Mouse (Mus musculus): ENCODE results near the gene Ptcd2. TPM values are rescaled to one million over a fixed set of nuclear protein-coding genes. Genes with fewer than 3 reads are reported as not detected.
A peak's percentile ranks its signal among the peaks of the same experiment; 100 is the strongest.

Ptcd2 gene
- polyA plus RNA-seq (2015; fragmentation: Nextera tagmentation; extraction: Ambion mirVana): 54.9 and 56.0 TPM in 2 replicates

- ATAC-seq: peak; percentile 98
- Histone ChIP-seq H3K9ac (ENCODE audit: low read depth, low read length) (peak within 1 kb of the TSS; percentile 82), H3K4me3 (ENCODE audit: low read depth, low read length) (peak within 1 kb of the TSS; percentile 61), H3K27ac (ENCODE audit: low read length) (peak within 1 kb of the TSS; percentile 86), H3K27me3 (ENCODE audit: control insufficient read depth, insufficient read depth, low read depth, low read length) (no peaks in the 10 kb centered on the region), H3K4me1 (ENCODE audit: control insufficient read depth, insufficient read depth, low read length) (peaks cover 13% of the 10 kb centered on the region), H3K9me3 (replicated peaks; ENCODE audit: control insufficient read depth, low read length, poor library complexity, severe bottlenecking) (no peaks in the 10 kb centered on the region), H3K36me3 (ENCODE audit: control insufficient read depth, insufficient read depth, low read length) (peaks cover 25% of the 10 kb centered on the region), H3K4me2 (ENCODE audit: low read length) (peak within 1 kb of the TSS; percentile 67)
- 3% methylated on average over 39 of the region's 39 CpGs for WGBS
Observed at GRCm38 (mm10) chr13:99344599-99345575, at the start of gene Ptcd2, which contains the start of gene Mrps27. TSS of gene Ptcd2 (minus strand) at chr13:99344705. TSS of gene Mrps27 (plus strand) at chr13:99344786.

GRCm38 (mm10) chr13:99393128-99393527 lies 48.6 kb upstream of the Ptcd2 start:
- Histone ChIP-seq H3K4me2 (ENCODE audit: low read length) (no peak overlapping the region), H3K27ac (ENCODE audit: low read length) (no peak overlapping the region), H3K27me3 (ENCODE audit: control insufficient read depth, insufficient read depth, low read depth, low read length) (no peaks in the 10 kb centered on the region), H3K36me3 (ENCODE audit: control insufficient read depth, insufficient read depth, low read length) (no peaks in the 10 kb centered on the region), H3K4me3 (ENCODE audit: low read depth, low read length) (no peak overlapping the region), H3K9me3 (replicated peaks; ENCODE audit: control insufficient read depth, low read length, poor library complexity, severe bottlenecking) (no peaks in the 10 kb centered on the region), H3K4me1 (ENCODE audit: control insufficient read depth, insufficient read depth, low read length) (peaks cover 19% of the 10 kb centered on the region), H3K9ac (ENCODE audit: low read depth, low read length) (no peak overlapping the region)
- 89% methylated on average over 3 of the region's 3 CpGs for WGBS
- ATAC-seq: no peak

- Histone ChIP-seq H3K9me3 (replicated peaks; ENCODE audit: control insufficient read depth, low read length, poor library complexity, severe bottlenecking) (no peaks in the 10 kb centered on the region), H3K4me3 (ENCODE audit: low read depth, low read length) (no peak overlapping the region), H3K9ac (ENCODE audit: low read depth, low read length) (no peak overlapping the region), H3K27me3 (ENCODE audit: control insufficient read depth, insufficient read depth, low read depth, low read length) (no peaks in the 10 kb centered on the region), H3K4me1 (ENCODE audit: control insufficient read depth, insufficient read depth, low read length) (peaks cover 14% of the 10 kb centered on the region), H3K4me2 (ENCODE audit: low read length) (no peak overlapping the region), H3K36me3 (ENCODE audit: control insufficient read depth, insufficient read depth, low read length) (no peaks in the 10 kb centered on the region), H3K27ac (ENCODE audit: low read length) (no peak overlapping the region)
- 44% methylated on average over 3 of the region's 3 CpGs for WGBS
- ATAC-seq: no peak
Observed at GRCm38 (mm10) chr13:99391417-99391816, 46.9 kb upstream of the Ptcd2 start.

GRCm38 (mm10) chr13:99387901-99388811 lies 43.7 kb upstream of the Ptcd2 start:
- ATAC-seq: no peak

GRCm38 (mm10) chr13:99386341-99386740 lies 41.8 kb upstream of the Ptcd2 start:
- no peak overlapping the region for H3K4me2 ChIP-seq (ENCODE audit: low read length)
- WGBS: 78% methylated on average over 7 of the region's 7 CpGs
- H3K36me3 ChIP-seq (ENCODE audit: control insufficient read depth, insufficient read depth, low read length): no peaks in the 10 kb centered on the region
- H3K9ac ChIP-seq (ENCODE audit: low read depth, low read length): no peak overlapping the region
- no peaks in the 10 kb centered on the region for H3K9me3 ChIP-seq (replicated peaks; ENCODE audit: control insufficient read depth, low read length, poor library complexity, severe bottlenecking)
- no peak overlapping the region for H3K27ac ChIP-seq (ENCODE audit: low read length)
- no peak for ATAC-seq
- no peak overlapping the region for H3K4me3 ChIP-seq (ENCODE audit: low read depth, low read length)
- peaks cover 2% of the 10 kb centered on the region; the same call in 1 of the 2 replicates for H3K4me1 ChIP-seq (ENCODE audit: control insufficient read depth, insufficient read depth, low read length)
- H3K27me3 ChIP-seq (ENCODE audit: control insufficient read depth, insufficient read depth, low read depth, low read length): no peaks in the 10 kb centered on the region

More at GRCm38 (mm10) chr13:99387901-99388811, 43.7 kb upstream of the Ptcd2 start:
- H3K27ac ChIP-seq (ENCODE audit: low read length): no peak overlapping the region
- WGBS: 66% methylated on average over 7 of the region's 7 CpGs
- no peak overlapping the region for H3K4me2 ChIP-seq (ENCODE audit: low read length)
- no peak overlapping the region for H3K4me3 ChIP-seq (ENCODE audit: low read depth, low read length)
- H3K9ac ChIP-seq (ENCODE audit: low read depth, low read length): no peak overlapping the region
- no peaks in the 10 kb centered on the region for H3K36me3 ChIP-seq (ENCODE audit: control insufficient read depth, insufficient read depth, low read length)
- no peaks in the 10 kb centered on the region for H3K9me3 ChIP-seq (replicated peaks; ENCODE audit: control insufficient read depth, low read length, poor library complexity, severe bottlenecking)
- peaks cover 2% of the 10 kb centered on the region; the same call in 1 of the 2 replicates for H3K4me1 ChIP-seq (ENCODE audit: control insufficient read depth, insufficient read depth, low read length)
- H3K27me3 ChIP-seq (ENCODE audit: control insufficient read depth, insufficient read depth, low read depth, low read length): no peaks in the 10 kb centered on the region

- Histone ChIP-seq H3K36me3 (ENCODE audit: control insufficient read depth, insufficient read depth, low read length) (no peaks in the 10 kb centered on the region), H3K27ac (ENCODE audit: low read length) (no peak overlapping the region), H3K4me3 (ENCODE audit: low read depth, low read length) (no peak overlapping the region), H3K9me3 (replicated peaks; ENCODE audit: control insufficient read depth, low read length, poor library complexity, severe bottlenecking) (no peaks in the 10 kb centered on the region), H3K27me3 (ENCODE audit: control insufficient read depth, insufficient read depth, low read depth, low read length) (no peaks in the 10 kb centered on the region), H3K4me2 (ENCODE audit: low read length) (no peak overlapping the region), H3K4me1 (ENCODE audit: control insufficient read depth, insufficient read depth, low read length) (peaks cover 2% of the 10 kb centered on the region; the same call in 1 of the 2 replicates), H3K9ac (ENCODE audit: low read depth, low read length) (no peak overlapping the region)
- ATAC-seq: no peak
- WGBS: 78% methylated on average over 3 of the region's 6 CpGs
Observed at GRCm38 (mm10) chr13:99385911-99386310, 41.4 kb upstream of the Ptcd2 start.

GRCm38 (mm10) chr13:99384555-99385203 lies 40.2 kb upstream of the Ptcd2 start:
- no peak overlapping the region for H3K4me2 ChIP-seq (ENCODE audit: low read length)
- no peaks in the 10 kb centered on the region for H3K36me3 ChIP-seq (ENCODE audit: control insufficient read depth, insufficient read depth, low read length)
- 39% methylated on average over 7 of the region's 7 CpGs for WGBS
- no peaks in the 10 kb centered on the region for H3K9me3 ChIP-seq (replicated peaks; ENCODE audit: control insufficient read depth, low read length, poor library complexity, severe bottlenecking)
- H3K9ac ChIP-seq (ENCODE audit: low read depth, low read length): no peak overlapping the region
- ATAC-seq: no peak
- no peak overlapping the region for H3K4me3 ChIP-seq (ENCODE audit: low read depth, low read length)
- no peaks in the 10 kb centered on the region for H3K27me3 ChIP-seq (ENCODE audit: control insufficient read depth, insufficient read depth, low read depth, low read length)
- peaks cover 2% of the 10 kb centered on the region; the same call in 1 of the 2 replicates for H3K4me1 ChIP-seq (ENCODE audit: control insufficient read depth, insufficient read depth, low read length)
- H3K27ac ChIP-seq (ENCODE audit: low read length): no peak overlapping the region

GRCm38 (mm10) chr13:99382373-99382772 lies 37.9 kb upstream of the Ptcd2 start:
- Histone ChIP-seq H3K9me3 (replicated peaks; ENCODE audit: control insufficient read depth, low read length, poor library complexity, severe bottlenecking) (no peaks in the 10 kb centered on the region), H3K27me3 (ENCODE audit: control insufficient read depth, insufficient read depth, low read depth, low read length) (no peaks in the 10 kb centered on the region), H3K9ac (ENCODE audit: low read depth, low read length) (no peak overlapping the region), H3K4me1 (ENCODE audit: control insufficient read depth, insufficient read depth, low read length) (peaks cover 2% of the 10 kb centered on the region; the same call in 1 of the 2 replicates), H3K4me2 (ENCODE audit: low read length) (no peak overlapping the region), H3K4me3 (ENCODE audit: low read depth, low read length) (no peak overlapping the region), H3K36me3 (ENCODE audit: control insufficient read depth, insufficient read depth, low read length) (no peaks in the 10 kb centered on the region), H3K27ac (ENCODE audit: low read length) (no peak overlapping the region)
- ATAC-seq: no peak
- WGBS: 36% methylated on average over 6 of the region's 6 CpGs

Measured in midbrain, embryonic 16.5 days (tissue).